Mouse (Mus musculus): ENCODE results near the gene Evi2a.

DNA sequence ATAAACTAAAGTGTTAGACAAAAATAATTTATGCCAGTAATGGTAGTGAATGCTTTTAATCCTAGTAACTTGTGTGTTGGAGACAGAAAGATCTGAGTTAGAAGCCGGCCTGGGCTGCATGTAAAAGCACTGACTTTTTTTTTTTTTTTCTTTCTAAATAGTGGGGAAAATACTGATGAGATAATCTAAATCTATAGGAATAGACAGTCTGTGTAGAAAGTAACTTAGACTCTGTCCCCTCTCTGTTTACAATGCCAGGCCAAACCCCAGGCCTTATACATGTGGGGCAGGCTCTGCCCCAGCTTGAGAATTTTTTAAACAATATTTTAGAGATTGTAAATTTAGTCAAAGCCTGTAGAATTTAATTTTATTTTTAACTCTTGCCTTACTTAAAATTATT, 7.5 kb downstream of the Evi2a start:
- no peak for TF ChIP-seq MAFK (IDR thresholded peaks at IDR 0.05; ENCODE audit: insufficient read depth, low read depth, low read length)
- TF ChIP-seq HCFC1 (IDR thresholded peaks at IDR 0.05; ENCODE audit: borderline replicate concordance, insufficient read depth, low read length) = no peak
- TF ChIP-seq ZC3H11A (IDR thresholded peaks at IDR 0.05; ENCODE audit: borderline replicate concordance, low read depth, low read length) = no peak

All from ES-E14 (cell line).